Mouse (Mus musculus) telencephalon, adult 2 months (tissue): ENCODE measurements around the gene Trip12.

ENCODE experiments used
- DNase-seq: peaks from one replicate; pipeline ENCODE4 v3.0.0-alpha.2; 2011; ENCODE audit warnings: low read depth, low spot score

Gene Trip12

DNA sequence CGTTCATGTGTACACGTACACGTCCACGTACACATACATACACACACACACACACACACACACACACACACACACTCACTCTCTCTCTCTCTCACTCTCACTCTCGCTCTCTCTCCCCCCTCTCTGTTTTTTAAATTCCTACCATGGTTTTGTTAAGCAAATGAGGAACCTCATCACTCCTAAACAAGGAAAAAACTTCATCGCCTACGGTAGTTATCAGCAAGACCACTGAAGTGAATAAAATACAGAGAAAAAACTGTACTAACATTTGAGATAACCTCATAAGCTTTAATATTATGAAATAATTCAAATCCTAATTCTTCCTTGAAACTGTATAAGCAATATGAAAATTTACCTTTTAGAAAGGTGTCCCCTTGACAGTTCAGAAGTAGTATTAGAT lies 45.0 kb downstream of the Trip12 start:
- no peak for DNase-seq

DNA sequence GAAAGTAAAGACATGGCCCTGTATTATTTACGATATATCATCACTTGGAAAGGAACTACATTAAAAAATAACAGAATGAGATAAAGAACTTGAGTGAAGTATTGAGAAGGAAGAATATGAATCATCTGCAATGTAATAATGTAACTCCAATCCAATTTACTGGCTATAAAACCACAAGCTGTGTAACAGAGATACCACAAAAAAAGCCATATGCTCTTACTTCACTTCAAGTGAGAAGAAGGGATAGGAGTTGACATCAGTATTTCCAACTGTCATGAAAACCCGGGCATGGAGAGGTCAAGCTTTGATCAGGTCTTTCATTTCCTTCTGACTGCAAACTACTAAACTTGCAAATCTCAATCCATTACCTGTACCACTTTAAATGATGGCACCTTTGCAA lies 48.9 kb downstream of the Trip12 start:
- no peak for DNase-seq

DNA sequence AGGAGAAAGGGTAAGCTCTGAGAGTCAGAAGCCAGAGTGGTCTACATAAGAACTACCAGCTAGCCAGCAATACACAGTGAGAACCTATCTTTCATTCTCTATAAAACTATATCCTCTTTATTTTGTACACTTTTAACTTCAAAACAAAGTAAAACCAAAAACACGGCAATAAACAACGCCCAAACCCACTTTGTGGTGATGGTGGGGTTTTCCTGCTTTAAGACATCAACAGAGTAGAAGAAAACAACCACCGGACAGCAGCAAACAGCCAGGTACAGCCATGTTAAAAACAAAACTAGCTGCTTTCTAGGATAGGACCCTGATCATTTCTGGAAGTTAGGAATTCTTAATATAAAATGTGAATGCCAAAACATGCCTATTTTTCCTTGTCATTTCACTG lies 59.7 kb downstream of the Trip12 start:
- no peak for DNase-seq

DNA sequence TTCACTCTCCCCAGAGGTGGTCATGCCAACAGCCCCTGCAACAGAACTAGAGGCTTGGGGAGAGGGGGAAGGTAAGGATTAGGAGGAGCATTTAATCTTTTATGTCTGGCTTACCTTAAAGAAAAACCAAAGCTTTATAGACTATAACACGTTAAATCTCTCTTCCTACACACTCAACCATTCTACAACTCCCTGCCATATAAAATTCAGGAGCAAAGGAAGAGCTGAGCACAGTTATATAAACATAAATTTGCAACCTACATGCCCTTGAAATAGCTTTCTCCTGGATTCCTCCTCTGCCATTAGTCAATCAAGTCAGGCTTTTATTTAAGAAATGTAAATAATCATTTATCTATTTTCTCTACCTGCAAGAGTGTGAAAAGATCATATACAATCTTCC lies 62.9 kb downstream of the Trip12 start:
- DNase-seq = no peak

DNA sequence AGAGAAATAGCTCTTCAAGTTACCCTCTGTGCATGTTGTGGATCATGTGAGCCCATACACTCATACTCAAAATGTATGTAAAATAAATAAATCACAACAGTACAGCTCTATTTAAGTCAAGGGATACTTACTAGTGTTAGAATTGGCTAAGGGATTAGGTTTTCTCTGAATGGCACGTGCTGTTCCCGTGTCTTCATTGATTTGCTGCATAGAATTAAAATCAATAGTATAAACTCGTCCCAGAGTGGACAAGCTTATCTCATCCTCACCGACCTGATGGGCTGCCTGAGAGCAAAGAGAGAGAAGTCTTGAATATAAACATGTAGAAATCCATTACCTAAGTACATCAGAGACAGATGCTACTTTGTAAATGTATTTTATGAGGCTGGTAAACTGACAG lies 81.5 kb downstream of the Trip12 start:
- DNase-seq = no peak

DNA sequence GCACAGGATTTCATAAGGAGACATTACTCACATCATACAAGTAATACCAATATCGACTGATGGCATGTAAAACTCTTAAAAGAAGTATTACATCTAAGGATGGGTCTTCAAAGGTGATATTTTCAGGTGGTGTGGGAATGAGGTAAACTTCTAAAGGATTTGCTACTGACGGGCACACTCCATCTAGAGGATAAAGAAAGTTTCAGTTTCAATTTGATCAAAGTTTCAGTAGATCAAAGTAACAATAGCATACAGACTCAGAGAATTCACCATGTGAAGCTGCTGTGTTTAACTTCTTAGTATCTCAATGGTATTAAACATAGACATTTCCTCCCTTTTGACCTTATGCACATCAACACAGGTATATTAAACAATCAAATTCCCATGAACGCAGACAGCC lies 98.2 kb downstream of the Trip12 start:
- no peak for DNase-seq

DNA sequence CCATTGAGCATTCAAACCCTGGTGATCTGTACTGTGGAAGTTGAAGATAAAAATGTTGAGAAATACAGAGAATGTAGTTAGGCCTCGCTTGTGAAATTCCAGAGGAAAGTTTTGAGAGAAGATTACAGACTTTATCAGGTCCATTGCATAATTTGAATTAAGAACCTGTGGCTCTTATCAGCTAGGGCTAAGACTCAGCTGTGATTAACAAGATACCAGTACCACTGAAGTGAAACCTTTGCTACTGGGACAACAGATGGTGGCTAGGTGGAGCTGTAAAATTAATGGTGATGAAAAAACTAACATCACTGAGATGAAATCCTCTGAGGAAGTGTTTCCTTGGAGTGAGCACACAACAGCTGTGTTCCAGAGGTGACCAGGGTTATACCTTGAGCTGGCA lies 100.2 kb downstream of the Trip12 start:
- DNase-seq = no peak

DNA sequence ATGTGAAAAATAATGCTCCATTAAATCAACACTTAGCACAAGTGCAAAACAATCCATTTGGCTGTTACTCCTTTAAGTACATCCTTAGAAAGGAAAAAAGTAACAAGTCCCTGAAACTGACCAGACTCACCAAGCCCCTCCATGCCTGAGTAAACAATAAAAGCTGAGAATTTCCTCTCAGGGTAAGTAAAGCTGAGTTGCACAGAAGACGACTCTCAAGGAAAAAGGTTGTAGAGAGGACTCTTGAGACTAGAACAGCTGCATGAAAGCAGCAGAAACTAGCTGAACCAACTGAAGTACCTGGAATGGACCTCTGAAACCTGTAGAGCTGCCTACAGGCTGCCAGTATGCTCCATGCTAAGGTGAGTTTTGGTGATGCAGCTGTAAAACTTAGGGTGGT lies 103.2 kb downstream of the Trip12 start:
- no peak for DNase-seq

DNA sequence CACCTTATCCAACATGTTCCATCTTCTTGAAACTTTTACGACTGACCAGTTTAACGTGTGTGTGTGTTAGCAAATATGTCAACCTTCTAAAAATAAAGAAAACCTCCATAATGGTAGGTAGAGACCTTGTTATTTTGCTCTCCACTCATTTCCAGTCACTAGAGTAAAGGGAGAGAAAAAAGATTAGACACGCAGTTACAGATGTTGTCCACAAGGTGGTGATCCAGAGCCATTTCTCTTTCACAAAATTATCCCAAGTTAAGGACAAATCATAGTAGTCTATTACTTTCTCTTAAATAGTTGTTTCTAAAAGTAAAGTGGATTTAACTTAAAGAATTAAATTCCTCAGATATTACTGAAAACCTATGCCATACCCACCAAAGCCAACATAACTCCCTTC lies 106.5 kb downstream of the Trip12 start:
- no peak for DNase-seq

DNA sequence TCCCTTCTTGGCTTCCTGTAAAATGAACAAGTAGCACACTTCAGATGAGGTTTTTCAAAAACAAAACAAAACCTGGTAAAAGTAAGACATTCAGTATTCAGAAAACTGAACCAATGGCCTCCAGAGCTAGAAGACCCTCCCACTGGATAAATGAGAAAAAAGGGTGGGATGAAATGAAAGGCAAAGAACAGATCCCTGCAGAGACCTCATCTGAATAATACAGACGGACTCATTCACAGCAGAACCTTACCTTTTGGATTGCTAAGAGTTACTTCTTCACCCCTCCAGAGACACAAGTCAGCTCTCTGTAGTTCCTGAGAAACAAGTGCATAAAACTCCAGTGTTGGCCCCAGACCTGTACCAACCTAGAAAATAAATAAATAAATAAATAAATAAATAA lies 108.6 kb downstream of the Trip12 start:
- DNase-seq = no peak

DNA sequence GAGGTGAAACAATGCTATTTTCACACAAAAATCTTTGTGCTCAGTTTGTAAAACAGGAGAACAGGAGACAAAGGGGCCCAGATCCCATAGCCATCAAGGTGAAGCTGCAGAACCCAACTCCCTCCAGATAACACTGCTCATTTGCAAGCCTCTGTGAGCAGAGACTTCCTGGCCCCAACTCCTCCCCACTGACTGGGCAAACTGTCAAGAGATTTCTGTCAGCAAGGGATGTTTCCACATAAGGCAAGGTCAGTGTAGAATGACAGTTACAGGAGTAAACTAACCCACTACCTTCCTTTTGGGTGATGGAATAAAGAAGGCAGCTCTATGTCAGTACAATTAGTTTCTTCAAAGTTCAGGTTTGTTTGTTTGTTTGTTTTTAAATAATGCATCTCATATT lies 117.5 kb downstream of the Trip12 start:
- DNase-seq = no peak

DNA sequence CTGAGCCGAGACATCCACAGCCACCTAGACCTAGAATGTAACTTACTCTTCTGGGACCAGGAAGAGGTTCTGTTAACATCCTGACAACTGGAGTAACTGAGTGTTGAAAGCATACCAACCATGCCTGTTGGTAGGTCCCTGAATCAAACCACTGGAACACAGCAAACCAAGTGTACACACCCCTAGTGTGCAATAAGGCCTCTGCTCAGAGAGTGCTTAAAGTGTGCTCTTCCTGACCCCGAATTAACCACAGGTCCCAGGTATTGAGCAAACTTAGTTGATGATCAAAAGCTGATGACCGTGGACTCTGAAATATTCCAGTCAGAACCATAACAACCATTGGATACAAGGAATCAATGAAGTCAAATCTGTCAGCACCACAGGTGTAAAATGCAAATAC lies 117.9 kb downstream of the Trip12 start:
- no peak for DNase-seq

DNA sequence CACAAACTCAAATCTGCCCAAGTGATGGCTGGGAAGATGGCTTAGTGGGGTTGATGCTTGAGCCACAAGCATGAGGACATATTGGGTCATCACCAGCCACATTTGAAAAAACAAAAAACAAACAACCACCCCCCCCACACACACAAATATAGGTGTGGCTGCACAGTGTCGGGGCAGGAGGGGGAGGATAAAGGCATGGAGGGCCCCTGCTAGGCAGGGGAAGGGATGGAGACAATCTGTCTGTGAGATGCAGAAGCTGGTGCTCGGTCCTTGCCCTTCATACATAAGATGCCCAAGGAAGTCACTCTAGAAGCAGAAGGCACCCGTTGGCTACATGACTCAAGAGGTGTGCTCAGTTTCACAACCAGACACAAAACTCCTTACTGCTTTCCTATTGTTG lies 118.4 kb downstream of the Trip12 start:
- no peak for DNase-seq

DNA sequence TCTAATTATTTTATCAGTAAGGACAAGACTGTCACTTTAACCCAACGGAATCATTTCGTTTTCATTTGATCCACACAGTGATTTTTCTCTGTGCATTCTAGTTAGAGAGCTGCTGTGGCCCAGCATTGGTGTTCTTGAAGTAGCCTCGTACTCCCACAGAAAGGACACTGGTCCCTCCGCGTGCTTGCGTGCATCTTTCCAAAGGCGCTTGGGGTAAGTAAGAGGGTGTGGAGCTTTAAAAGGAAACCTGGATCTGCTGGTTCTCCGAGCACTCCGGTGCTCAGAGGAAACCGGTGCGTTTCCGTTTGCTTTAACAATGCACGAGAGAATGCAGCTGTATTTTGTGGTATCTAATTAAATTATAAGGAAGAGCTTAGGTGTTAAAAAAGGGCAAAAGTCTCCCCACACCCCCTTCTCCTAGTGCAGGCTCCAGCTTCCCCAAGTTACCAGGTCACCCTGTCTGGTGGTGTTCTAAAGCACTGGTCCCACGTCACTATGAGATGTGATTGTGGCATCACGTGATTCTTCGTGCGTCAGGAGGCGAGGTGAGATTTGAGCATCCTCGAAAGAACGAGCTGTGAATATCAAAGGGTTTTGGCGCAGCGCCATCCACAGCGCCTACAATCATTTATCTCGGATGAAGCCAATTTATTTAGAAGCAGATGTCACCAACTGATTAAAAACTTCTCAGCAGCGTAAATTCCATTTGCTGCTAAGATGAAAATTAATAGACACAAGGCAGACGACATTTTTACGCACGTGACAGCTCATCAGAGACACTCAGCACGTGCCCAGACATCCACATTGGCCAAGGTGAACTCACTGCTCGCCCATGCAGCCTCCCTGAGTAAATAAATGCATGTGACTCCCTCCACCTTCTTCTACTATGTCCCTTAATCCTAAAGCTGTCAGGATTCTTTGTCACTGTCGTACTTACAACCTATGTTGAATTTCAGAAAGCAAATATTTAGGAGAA lies 130.2 kb downstream of the Trip12 start:
- peak; percentile 85 for DNase-seq

DNA sequence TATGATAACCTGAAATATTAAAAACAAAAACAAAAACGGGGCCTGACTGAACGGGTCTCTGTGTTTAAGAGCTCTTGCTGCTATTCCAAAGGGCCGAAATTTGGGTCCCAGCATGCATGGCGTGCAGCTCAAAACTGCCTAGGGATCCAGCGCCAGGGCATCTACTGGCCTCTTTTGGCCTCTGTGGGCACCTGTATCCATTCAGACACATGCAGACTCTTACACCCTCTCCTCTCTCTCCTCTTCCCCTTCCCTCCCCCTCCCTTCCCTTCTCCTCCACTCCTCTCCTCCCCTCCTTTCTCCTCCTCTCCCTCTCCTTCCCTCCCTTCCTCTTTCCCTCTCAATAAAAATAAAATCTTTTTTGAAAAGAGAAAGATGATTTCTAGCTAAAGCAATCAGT lies 130.9 kb downstream of the Trip12 start:
- peak; percentile 22 for DNase-seq

DNA sequence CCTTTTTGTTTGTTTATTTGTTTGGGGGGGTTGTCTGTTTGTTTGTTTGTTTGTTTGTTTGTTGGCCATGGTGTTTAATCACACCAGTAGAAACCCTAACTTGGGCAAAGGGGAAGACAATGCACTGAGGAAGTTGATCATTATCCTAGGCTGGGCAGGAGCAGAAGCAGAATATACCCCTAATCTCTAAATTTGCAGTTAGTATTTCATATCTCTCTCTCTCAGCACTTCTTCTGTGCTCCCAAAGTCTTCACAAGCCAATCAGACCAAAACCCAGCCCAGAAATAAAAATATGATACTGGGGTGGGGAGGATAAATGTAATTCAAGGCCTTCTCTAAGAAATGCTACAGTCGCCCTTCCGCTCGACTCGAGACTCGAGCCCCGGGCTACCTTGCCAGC lies 140.1 kb downstream of the Trip12 start:
- DNase-seq = no peak

DNA sequence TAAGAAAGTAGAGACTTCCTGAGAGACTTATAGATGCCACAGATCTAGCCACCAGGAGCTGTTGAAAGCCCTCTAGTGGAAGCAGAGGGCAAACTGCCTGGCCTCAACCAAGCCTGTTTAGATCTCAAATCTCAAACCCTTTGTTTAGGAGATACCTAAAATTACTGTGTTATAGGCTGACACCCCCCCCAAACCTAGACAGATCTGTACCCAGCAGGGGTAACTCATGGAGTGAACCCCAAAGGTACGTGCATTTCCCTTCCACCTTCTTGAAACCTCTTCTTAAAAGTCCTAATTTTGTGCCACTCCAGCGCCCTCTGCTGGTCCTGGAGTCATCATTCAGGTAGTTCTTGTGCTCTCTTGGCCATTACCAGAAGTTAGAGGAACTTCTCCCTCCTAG lies 143.2 kb downstream of the Trip12 start:
- peak; percentile 80 for DNase-seq

DNA sequence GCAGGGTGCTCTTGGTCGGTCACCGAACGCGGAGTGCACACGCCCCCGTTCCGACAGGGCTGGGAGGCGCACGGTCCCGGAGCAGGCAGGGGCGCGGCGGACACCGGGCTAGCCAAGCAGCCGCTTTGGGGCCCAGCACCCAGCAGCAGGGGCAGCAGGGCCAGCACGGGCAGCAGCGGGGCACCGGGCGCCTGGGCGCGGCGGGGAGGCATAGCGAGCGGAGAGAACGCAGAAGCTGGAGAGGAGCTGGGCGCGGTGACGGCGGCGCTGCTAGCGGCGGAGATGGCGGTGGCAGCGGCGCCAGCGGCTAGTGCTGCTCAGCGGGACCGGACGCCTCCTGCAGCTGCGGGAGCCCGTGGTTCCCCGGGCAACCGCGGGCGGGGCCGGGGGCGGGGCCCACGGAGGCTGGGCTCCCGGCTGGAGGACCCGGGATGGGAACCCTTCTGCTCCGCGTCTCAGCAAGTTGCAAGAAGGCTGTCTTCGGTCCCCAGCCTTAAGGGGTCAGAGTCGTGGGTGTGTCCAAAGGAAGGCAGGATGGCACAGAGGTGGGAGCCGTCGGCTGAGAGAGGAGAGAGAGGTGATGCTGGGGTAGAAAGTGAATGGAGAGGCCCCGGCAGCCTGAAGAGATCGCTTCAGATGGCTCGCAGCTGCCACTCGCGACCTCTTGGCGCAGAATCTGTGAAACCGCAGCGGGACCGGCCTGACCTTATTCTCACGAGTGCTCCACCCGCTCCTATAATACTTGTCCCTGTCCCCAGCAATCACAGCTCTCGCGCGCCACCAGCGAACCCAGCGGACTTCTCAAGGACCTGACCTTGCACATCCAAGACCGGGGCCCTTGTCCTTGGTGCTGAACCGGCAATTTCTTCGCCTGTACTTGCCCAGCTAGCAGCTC lies 144.6 kb downstream of the Trip12 start, which contains the start of gene Dner:
Gene Dner (minus strand): TSS at position 705 of the 895 bp plus-strand sequence.
- DNase-seq = peak; percentile 33

DNA sequence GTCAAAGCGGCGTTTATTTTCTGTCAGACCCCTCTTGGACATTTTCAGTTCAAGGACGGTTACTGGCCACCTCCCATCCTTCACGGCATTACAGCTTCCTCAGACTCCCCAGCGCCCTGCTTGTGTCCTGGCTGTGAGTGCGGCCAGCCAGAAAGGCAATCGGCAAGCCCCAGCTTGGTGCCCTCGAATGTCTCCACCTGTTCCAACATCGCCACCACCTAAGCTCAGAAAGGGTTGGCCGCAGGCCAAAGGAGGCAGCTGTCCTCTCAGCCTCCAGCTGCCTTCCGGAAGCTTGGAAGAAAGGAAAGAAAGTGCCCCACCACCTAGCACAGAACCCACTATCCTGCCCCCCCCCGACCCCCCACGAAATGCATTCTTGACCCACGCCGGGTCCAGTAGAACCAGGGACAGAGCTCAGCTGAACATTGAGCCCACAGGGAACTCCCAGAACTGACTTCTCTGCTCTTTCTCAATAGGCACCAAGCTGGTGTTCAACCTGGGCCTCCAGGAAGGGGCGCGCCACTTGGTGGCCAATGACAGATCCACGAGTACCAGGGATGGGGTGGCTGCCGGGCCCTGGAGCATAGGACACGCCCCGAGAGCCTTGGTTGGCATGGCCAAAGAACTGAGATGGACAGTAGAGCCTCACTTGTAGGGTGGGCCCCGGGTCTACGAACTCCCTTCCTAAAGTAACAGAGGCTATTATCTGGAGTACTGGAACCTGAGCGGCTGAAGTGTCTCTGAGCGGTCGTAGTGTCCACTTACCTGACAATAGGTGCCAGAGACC lies 145.4 kb downstream of the Trip12 start:
- no peak for DNase-seq

DNA sequence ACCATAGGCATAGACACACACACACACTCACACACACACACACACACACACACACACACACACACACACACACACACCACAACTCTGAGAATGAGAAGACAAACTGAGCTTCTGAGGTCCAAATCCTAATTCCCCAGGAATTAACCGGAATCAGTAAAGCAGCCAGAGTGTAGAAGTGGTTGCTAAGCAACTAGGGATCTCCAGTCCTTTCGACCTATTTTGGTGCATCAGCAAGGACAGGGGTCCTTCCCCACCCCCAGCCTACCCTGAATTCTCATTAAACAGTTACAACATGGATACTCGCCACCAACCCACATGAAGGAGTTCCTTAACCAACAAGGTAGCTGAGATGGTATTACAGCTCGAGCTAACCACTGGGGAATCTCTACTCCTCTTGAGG lies 162.4 kb downstream of the Trip12 start:
- DNase-seq = no peak
